Mouse (Mus musculus) left cerebral cortex, postnatal 14 days (tissue): ENCODE measurements around the gene Cdhr3. TPM values are rescaled to one million over a fixed set of nuclear protein-coding genes. Genes with fewer than 3 reads are reported as not detected.
"Not testable (repeated sequence)": the region's sequence is repeated elsewhere in the genome, so short reads cannot be mapped to it uniquely, and the experiment has no call there.

Experiments
- DNase-seq, 2 experiments: peaks; one replicate each; pipeline ENCODE4 v3.0.0; 2021 to 2022; ENCODE audit warnings: low spot score in 2 of 2, mixed read lengths in 1 of 2
- intact Hi-C: fragments of 180-260 bp; cut with DNase I; formaldehyde crosslinking; loops from one replicate; pipeline ENCODE4 v1.15.1; 2025
- total RNA-seq, 2 experiments: library from RNA; stranded (reverse); gene quantifications; 2 replicates each; pipeline ENCODE4 v1.2.3; 2021

Gene Cdhr3
- total RNA-seq, 2 experiments from 2014 or later = 0.61 to 0.66 TPM

GRCm38 (mm10) chr12:33015103-33015502 is 77.6 kb downstream of the Cdhr3 start:
- DNase-seq = no peak
- intact Hi-C loops = no loop called here

DNA sequence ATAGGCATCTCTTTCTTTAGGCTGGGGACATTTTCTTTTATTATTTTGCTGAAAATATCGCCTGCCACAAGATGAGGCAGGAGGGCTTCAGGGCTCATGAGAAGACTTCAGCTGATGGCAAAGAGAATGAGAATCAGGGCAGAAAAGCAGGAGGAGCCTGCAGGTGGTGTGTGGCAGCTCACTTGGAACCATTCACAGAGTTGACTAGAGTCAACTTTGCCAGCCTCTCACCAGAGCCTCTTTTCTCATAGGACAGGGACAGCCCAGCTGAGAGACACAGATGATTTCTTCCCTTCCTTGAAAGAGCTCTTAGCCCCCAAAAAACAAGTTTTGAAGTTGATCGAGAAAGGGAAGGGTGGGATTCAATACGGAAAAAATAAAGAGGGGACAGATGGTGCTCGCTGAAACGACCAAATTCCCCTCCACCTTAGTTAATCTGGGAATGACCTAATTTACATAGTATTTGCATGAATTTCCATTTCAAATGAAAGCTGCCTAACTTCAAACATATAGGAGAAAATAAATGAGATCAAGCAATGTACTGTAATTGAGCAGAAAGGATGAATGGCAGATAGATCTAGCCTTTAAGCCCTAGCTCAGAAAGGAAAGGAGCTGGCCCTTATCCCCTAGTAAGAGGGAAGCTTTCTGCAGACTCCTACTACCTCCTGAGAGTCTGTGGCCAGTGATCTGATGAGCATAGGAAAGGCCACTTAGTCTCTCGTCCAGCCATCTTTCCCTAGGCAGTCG is 78.5 kb downstream of the Cdhr3 start:
- DNase-seq = no peak
- intact Hi-C loops = no loop called here

- intact Hi-C loops = loop anchor here (2.0 kb wide), 1 partner anchor 57 kb away; the partner anchor contains the start of gene Sypl
- DNase-seq = no peak
These were observed 82.6 kb downstream of the Cdhr3 start for GRCm38 (mm10) chr12:33010026-33010425.

GRCm38 (mm10) chr12:33009206-33009966 is 83.3 kb downstream of the Cdhr3 start:
- intact Hi-C loops = loop anchor here (2.0 kb wide), 1 partner anchor 99 kb away; no protein-coding TSS in a partner anchor
- no peak for DNase-seq

GRCm38 (mm10) chr12:33008305-33009110 is 84.2 kb downstream of the Cdhr3 start:
- DNase-seq = peak in 1 of 2 experiments; percentile 58
- intact Hi-C loops = loop anchor here (2.0 kb wide), 1 partner anchor 98 kb away; no protein-coding TSS in a partner anchor

- intact Hi-C loops = no loop called here
- no peak for DNase-seq
These were observed 85.5 kb downstream of the Cdhr3 start for GRCm38 (mm10) chr12:33007176-33007575.

DNA sequence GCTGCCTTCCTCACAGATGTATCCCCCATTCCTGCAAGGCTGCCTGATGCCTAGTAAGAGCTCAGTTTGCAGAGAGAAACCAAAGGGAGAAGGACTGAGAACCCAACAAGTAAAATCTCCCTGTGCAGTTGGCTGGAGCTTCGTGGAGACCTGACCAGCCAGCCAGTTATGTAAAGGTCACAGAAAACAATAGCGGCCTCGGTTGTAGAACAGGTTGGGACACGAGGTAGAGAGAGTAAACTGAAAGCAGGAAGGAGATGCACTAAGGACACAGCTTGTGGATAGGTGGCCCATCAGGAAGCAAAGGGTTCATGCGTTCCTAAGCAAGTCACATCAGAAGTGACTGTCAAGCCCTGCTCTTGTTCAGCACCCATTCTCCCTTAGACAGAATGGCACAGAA is 86.8 kb downstream of the Cdhr3 start:
- DNase-seq = no peak
- intact Hi-C loops = no loop called here

- DNase-seq = no peak
- intact Hi-C loops = no loop called here
These were observed 89.2 kb downstream of the Cdhr3 start for GRCm38 (mm10) chr12:33003339-33003965.

- DNase-seq = no peak
- intact Hi-C loops = no loop called here
These were observed 92.3 kb downstream of the Cdhr3 start for GRCm38 (mm10) chr12:33000402-33000801.

GRCm38 (mm10) chr12:32999778-33000177 is 92.9 kb downstream of the Cdhr3 start:
- intact Hi-C loops, DNase-seq: not testable (repeated sequence)

DNA sequence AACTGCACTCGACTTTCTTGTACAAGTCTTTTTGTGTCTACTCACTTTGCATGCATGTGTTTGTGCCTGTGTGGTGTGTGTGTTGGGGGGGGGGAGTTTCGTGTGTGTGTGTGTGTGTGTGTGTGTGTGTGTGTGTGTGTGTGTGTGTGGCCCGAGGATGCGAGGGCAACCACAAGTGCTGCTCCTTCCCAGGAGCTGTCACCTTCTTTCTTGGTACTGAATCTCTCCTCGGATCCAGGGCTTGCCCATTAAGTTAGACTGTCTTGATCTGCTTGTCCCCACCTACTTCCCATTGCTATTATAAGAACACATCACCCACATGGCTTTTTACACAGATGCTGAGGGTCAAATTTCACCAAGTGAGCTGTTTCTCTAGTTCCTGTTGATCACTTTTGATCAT is 93.9 kb downstream of the Cdhr3 start:
- intact Hi-C loops = no loop called here
- no peak for DNase-seq

DNA sequence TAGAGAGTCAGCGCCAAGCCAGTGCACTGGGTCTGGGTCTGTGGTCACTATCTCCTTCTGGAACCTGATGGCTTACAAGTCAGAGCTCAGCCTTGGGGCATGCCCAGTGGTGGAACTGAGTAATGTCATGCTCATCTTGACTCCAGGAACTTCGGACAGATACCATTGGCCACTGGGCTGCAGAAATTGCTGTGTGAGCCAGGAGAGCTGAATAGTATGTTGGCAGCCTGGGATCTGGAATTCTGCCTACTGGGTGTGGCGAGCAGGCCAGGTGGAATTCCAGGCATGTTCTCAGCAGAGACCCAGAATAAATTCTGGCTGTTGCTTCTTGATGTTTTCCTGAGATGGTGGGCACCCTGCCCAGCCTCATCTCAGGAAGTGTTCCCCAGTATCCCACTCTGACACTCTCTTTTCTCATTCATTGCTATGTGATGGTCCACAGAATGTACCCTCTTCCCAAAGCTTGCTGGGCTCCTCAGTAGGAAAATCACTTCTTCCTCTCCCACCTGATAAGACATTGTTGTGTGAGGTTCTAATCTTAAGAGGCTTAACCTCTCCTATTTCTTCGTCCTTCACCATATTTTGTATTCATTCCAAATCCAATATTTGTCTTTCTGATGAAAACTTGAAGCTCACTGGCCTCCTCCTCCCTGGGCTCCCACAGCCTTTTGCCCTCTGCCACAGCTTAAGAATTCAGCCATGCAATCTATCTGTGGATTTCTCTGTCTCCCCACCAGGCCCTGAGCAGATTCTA is 97.4 kb downstream of the Cdhr3 start:
- no peak for DNase-seq

GRCm38 (mm10) chr12:32994081-32994480 is 98.6 kb downstream of the Cdhr3 start:
- DNase-seq = no peak
- intact Hi-C loops = no loop called here

More for the DNA sequence above, 97.4 kb downstream of the Cdhr3 start:
- intact Hi-C loops = no loop called here

DNA sequence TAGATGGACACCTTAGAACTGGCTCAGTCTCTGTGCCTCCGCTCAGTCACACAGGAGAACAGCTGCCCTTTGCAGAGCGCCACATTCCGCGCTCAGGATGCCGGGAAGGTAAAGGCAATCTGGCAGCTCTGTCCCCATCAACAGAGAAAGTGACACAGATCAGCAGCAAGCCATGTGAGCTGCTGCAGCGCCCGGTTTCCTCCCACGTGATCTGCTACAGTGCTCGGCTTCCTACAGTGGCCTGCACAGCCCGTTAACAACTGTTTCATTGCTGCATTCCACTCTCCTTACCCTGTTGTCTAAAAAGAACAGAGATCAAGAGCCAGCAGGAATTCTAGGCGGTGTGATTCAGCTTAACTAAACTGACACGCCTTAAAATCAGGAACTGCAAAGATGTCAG is 102.9 kb downstream of the Cdhr3 start:
- intact Hi-C loops = no loop called here
- peak in 1 of 2 experiments; percentile 17 for DNase-seq

DNA sequence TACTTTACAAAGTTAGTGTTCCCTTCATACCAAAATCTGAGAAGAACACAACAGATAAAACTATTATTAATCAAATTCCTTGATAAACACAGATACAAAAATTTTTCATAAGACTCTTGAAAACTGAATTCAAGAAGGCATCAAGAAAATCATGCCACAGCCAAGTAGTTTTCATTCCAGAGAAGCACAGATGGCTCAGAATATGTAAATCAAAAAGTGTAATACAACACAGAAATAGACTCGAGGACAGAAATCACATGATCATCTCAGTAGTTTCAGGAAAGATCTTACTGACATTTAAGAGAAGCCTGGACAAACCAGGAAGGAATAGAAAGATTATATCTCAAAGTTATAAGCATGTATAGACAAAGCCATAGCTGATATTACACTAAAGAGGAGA is 106.4 kb downstream of the Cdhr3 start:
- intact Hi-C loops = no loop called here
- peak in 1 of 2 experiments; percentile 56 for DNase-seq
